Mouse (Mus musculus) midbrain, embryonic 16.5 days (tissue): ENCODE results near the gene Gm49387. TPM values are rescaled to one million over a fixed set of nuclear protein-coding genes. Genes with fewer than 3 reads are reported as not detected.

Experiments
- ATAC-seq: fragments of 200-750 bp; cut with Nextera tagmentation; 2 replicates; pipeline ENCODE4 v1.8.0; 2017; ENCODE audit warnings: moderate TSS enrichment
- H3K27ac ChIP-seq: fragments of 300-500 bp; sonication (generic); 2 replicates; pipeline ENCODE4 v1.5.1; 2014; ENCODE audit warnings: mild to moderate bottlenecking, low read length, mixed read lengths
- H3K27me3 ChIP-seq: fragments of 300-500 bp; sonication (generic); 2 replicates; pipeline ENCODE4 v1.6.1; 2014; ENCODE audit warnings: low read depth, low read length, mixed read lengths; ENCODE audit not compliant: control insufficient read depth, insufficient read depth
- H3K36me3 ChIP-seq: fragments of 300-500 bp; sonication (generic); 2 replicates; pipeline ENCODE4 v1.6.1; 2014; ENCODE audit warnings: mild to moderate bottlenecking, low read length, moderate library complexity, mixed read lengths; ENCODE audit not compliant: control insufficient read depth, insufficient read depth
- H3K4me1 ChIP-seq: fragments of 300-500 bp; sonication (generic); 2 replicates; pipeline ENCODE4 v1.6.1; 2014; ENCODE audit warnings: mild to moderate bottlenecking, low read length, mixed read lengths; ENCODE audit not compliant: control insufficient read depth, insufficient read depth
- H3K4me2 ChIP-seq: fragments of 300-500 bp; sonication (generic); 2 replicates; pipeline ENCODE4 v1.6.1; 2014; ENCODE audit warnings: mild to moderate bottlenecking, low read length, mixed read lengths
- H3K4me3 ChIP-seq: fragments of 300-500 bp; sonication (generic); 2 replicates; pipeline ENCODE4 v1.5.1; 2014; ENCODE audit warnings: low read depth, mild to moderate bottlenecking, low read length, moderate library complexity, mixed read lengths
- H3K9ac ChIP-seq: fragments of 300-500 bp; sonication (generic); 2 replicates; pipeline ENCODE4 v1.6.1; 2014; ENCODE audit warnings: low read depth, low read length, mixed read lengths
- H3K9me3 ChIP-seq: fragments of 300-500 bp; sonication (generic); replicated peaks from 2 replicates; pipeline ENCODE4 v1.6.1; 2014; ENCODE audit warnings: mild to moderate bottlenecking, low read length, mixed read lengths; ENCODE audit not compliant: control insufficient read depth, poor library complexity, severe bottlenecking
- WGBS: fragments of 180-500 bp; shearing (Covaris S2); extraction: QIAGEN DNeasy Blood & Tissue Kit; methylation state at CpG from one replicate; pipeline ENCODE4 v1.1.7; 2014; 5-methylcytosine and 5-hydroxymethylcytosine counted together
- polyA plus RNA-seq: library from polyadenylated mRNA; unstranded; fragments of >200 nt; fragmentation: Nextera tagmentation; extraction: Ambion mirVana; gene quantifications from 2 replicates; pipeline ENCODE4 v1.2.1, GENCODE M21; 2015

Gene Gm49387
- polyA plus RNA-seq, 1 experiment from 2014 or later, result not detected

- ATAC-seq, result no peak
- Histone ChIP-seq H3K9ac (no peak overlapping the region), H3K36me3 (no peaks in the 10 kb centered on the region), H3K4me1 (no peaks in the 10 kb centered on the region), H3K4me3 (no peak overlapping the region), H3K27ac (no peak overlapping the region), H3K27me3 (no peaks in the 10 kb centered on the region), H3K9me3 (no peaks in the 10 kb centered on the region), H3K4me2 (no peak overlapping the region)
- 85% methylated on average over 7 of the region's 7 CpGs for WGBS
Measured at GRCm38 (mm10) chr14:31596408-31596807, 44.3 kb downstream of the Gm49387 start.

GRCm38 (mm10) chr14:31594693-31595092, 46.0 kb downstream of the Gm49387 start:
- no peak overlapping the region for H3K4me2 ChIP-seq
- no peak overlapping the region for H3K4me3 ChIP-seq
- H3K27ac ChIP-seq, result no peak overlapping the region
- no peak overlapping the region for H3K9ac ChIP-seq
- H3K4me1 ChIP-seq, result no peaks in the 10 kb centered on the region
- 0 out of 2 replicates have a peak, but pooled peaks cover 2% of the 10 kb centered on the region for H3K9me3 ChIP-seq
- no peak for ATAC-seq
- no peaks in the 10 kb centered on the region for H3K27me3 ChIP-seq
- H3K36me3 ChIP-seq, result no peaks in the 10 kb centered on the region
- WGBS, result 75% methylated on average over 3 of the region's 3 CpGs

- H3K9me3 ChIP-seq, result 0 out of 2 replicates have a peak, but pooled peaks cover 2% of the 10 kb centered on the region
- ATAC-seq, result no peak
- no peak overlapping the region for H3K27ac ChIP-seq
- H3K4me1 ChIP-seq, result no peaks in the 10 kb centered on the region
- H3K9ac ChIP-seq, result no peak overlapping the region
- no peak overlapping the region for H3K4me2 ChIP-seq
- WGBS, result 86% methylated on average over 2 of the region's 2 CpGs
- no peaks in the 10 kb centered on the region for H3K36me3 ChIP-seq
- H3K27me3 ChIP-seq, result no peaks in the 10 kb centered on the region
- no peak overlapping the region for H3K4me3 ChIP-seq
Measured at GRCm38 (mm10) chr14:31593036-31593435, 47.6 kb downstream of the Gm49387 start.

GRCm38 (mm10) chr14:31591243-31591642, 49.4 kb downstream of the Gm49387 start, which contains the start of gene Colq:
TSS of gene Colq (minus strand) at chr14:31591343.
- Histone ChIP-seq H3K4me3 (no peak within 1 kb of the TSS), H3K4me2 (no peak within 1 kb of the TSS), H3K9me3 (0 out of 2 replicates have a peak, but pooled peaks cover 2% of the 10 kb centered on the region), H3K9ac (no peak within 1 kb of the TSS), H3K27me3 (no peaks in the 10 kb centered on the region), H3K27ac (no peak within 1 kb of the TSS), H3K36me3 (no peaks in the 10 kb centered on the region), H3K4me1 (no peaks in the 10 kb centered on the region)
- whole genome bisulfite sequencing, result 84% methylated on average over 3 of the region's 3 CpGs
- no peak for ATAC-seq

GRCm38 (mm10) chr14:31586451-31586850, 54.2 kb downstream of the Gm49387 start:
- Histone ChIP-seq H3K4me1 (no peaks in the 10 kb centered on the region), H3K27ac (no peak overlapping the region), H3K4me2 (no peak overlapping the region), H3K9me3 (0 out of 2 replicates have a peak, but pooled peaks cover 2% of the 10 kb centered on the region), H3K36me3 (no peaks in the 10 kb centered on the region), H3K27me3 (no peaks in the 10 kb centered on the region), H3K4me3 (no peak overlapping the region), H3K9ac (no peak overlapping the region)
- no peak for ATAC-seq
- WGBS, result 81% methylated on average over 8 of the region's 8 CpGs

GRCm38 (mm10) chr14:31583082-31583481, 57.6 kb downstream of the Gm49387 start:
- Histone ChIP-seq H3K4me3 (no peak overlapping the region), H3K9me3 (no peaks in the 10 kb centered on the region), H3K36me3 (no peaks in the 10 kb centered on the region), H3K27ac (no peak overlapping the region), H3K4me2 (no peak overlapping the region), H3K27me3 (no peaks in the 10 kb centered on the region), H3K9ac (no peak overlapping the region), H3K4me1 (no peaks in the 10 kb centered on the region)
- ATAC-seq, result no peak
- 94% methylated on average over 7 of the region's 9 CpGs for WGBS

- no peaks in the 10 kb centered on the region for H3K36me3 ChIP-seq
- no peak overlapping the region for H3K4me2 ChIP-seq
- no peak overlapping the region for H3K9ac ChIP-seq
- H3K9me3 ChIP-seq, result no peaks in the 10 kb centered on the region
- H3K4me1 ChIP-seq, result no peaks in the 10 kb centered on the region
- H3K27me3 ChIP-seq, result no peaks in the 10 kb centered on the region
- 66% methylated on average over 9 of the region's 9 CpGs for WGBS
- no peak for ATAC-seq
- no peak overlapping the region for H3K27ac ChIP-seq
- H3K4me3 ChIP-seq, result no peak overlapping the region
Measured at GRCm38 (mm10) chr14:31577966-31578735, 62.5 kb downstream of the Gm49387 start.

GRCm38 (mm10) chr14:31576846-31577697, 63.6 kb downstream of the Gm49387 start:
- Histone ChIP-seq H3K9ac (no peak overlapping the region), H3K4me3 (no peak overlapping the region), H3K4me2 (no peak overlapping the region), H3K27ac (no peak overlapping the region), H3K9me3 (no peaks in the 10 kb centered on the region), H3K27me3 (no peaks in the 10 kb centered on the region), H3K4me1 (no peaks in the 10 kb centered on the region), H3K36me3 (no peaks in the 10 kb centered on the region)
- WGBS, result 72% methylated on average over 10 of the region's 10 CpGs
- no peak for ATAC-seq

GRCm38 (mm10) chr14:31575866-31576265, 64.8 kb downstream of the Gm49387 start:
- no peaks in the 10 kb centered on the region for H3K4me1 ChIP-seq
- no peak overlapping the region for H3K4me3 ChIP-seq
- no peaks in the 10 kb centered on the region for H3K9me3 ChIP-seq
- no peak overlapping the region for H3K9ac ChIP-seq
- no peak overlapping the region for H3K4me2 ChIP-seq
- ATAC-seq, result no peak
- H3K27me3 ChIP-seq, result no peaks in the 10 kb centered on the region
- WGBS, result 83% methylated on average over 9 of the region's 9 CpGs
- H3K36me3 ChIP-seq, result no peaks in the 10 kb centered on the region
- H3K27ac ChIP-seq, result no peak overlapping the region
